Mouse (Mus musculus) gastrocnemius, adult 8-10 months (tissue): ENCODE measurements around the gene 4933402J07Rik. TPM values are rescaled to one million over a fixed set of nuclear protein-coding genes. Genes with fewer than 3 reads are reported as not detected.

Experiments
- DNase-seq, 2 experiments: peaks; one replicate each; pipeline ENCODE4 v3.0.0; 2022; ENCODE audit warnings: low spot score in 2 of 2
- total RNA-seq, 4 experiments: library from RNA; stranded (reverse); gene quantifications; 2 replicates each; pipeline ENCODE4 v1.2.4; 2022

Gene 4933402J07Rik
- total RNA-seq, 4 experiments from 2014 or later = not detected

GRCm38 (mm10) chr8:87620225-87620624 lies 56.6 kb downstream of the 4933402J07Rik start:
- no peak for DNase-seq

- no peak for DNase-seq
These were observed 57.5 kb downstream of the 4933402J07Rik start for GRCm38 (mm10) chr8:87621181-87621580.

GRCm38 (mm10) chr8:87629656-87630055 lies 66.0 kb downstream of the 4933402J07Rik start:
- no peak for DNase-seq

GRCm38 (mm10) chr8:87631776-87632175 lies 68.1 kb downstream of the 4933402J07Rik start:
- no peak for DNase-seq

DNA sequence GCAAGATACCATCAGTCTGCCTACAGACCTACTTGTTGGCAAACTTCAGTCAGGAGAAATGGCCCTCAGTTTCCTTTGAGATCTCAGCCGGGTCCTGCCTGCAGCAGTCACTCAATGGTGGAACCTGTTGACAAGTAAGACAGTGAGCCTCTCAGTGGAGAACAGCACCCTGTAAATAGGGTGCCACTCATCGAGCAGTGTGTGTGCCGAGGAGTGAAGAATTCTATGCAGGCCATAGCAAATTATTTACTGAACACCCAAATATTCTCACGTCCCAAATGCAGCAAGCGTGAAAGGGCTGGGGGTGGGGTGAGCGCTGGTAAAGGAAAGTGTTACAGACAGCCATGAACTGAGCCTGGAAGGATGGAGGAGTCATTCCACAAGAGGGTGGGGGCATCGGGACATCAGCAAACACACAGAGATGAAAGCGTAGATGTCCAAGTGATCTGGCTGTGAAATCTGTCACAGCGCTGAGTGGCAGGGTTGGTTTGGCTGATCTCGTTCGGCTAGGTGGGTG lies 72.6 kb downstream of the 4933402J07Rik start:
- no peak for DNase-seq

Other genes with a start within 250 kb of the 4933402J07Rik start
- not detected for gene Cbln1, start 91.2 kb upstream of the 4933402J07Rik start, total RNA-seq